Mouse (Mus musculus) stomach, postnatal 0 days (tissue): ENCODE results near the gene Gopc.

Experiments used
- CTCF ChIP-seq: IDR thresholded peaks from 2 replicates; pipeline ENCODE4 v1.5.1; 2016; ENCODE audit warnings: antibody characterized with exemption, low read depth, mild to moderate bottlenecking, moderate library complexity
- EP300 ChIP-seq: optimal IDR thresholded peaks from 2 replicates; pipeline ENCODE3; 2016; ENCODE audit warnings: antibody characterized with exemption

DNA sequence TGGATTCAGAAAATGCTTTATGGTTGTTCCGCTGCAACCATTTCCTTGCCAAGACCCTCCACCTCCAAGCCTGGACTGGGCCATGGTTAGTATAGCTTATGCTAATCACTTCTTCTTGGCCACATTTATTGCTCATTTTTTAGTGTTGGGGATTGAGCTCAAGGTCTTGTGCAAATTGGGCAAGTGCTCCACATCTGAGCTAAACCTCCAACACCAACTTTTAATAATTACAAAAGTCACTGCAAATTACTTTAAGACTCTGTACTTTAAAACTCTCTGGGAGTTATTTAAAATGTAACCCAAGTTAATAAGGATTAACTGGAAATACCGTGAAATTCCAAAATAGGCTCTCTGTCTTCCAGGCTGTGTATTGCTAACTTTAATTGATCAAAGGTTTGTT lies 25.6 kb upstream of the Gopc start:
- no peak for TF ChIP-seq EP300
- no peak for TF ChIP-seq CTCF
